Mouse (Mus musculus): ENCODE measurements around the gene Olfr543. TPM values are rescaled to one million over a fixed set of nuclear protein-coding genes. Genes with fewer than 3 reads are reported as not detected.

The Olfr543 gene
- total and polyA plus RNA-seq, 2 experiments = not detected

GRCm38 (mm10) chr7:102512814-102513435, 31.4 kb upstream of the Olfr543 start:
- H3K79me2 ChIP-seq (ENCODE audit: control insufficient read depth, insufficient read depth, low read length) = no peaks in the 10 kb centered on the region
- peak overlapping the region; percentile 51; the same call in 1 of the 2 replicates for H3K4me3 ChIP-seq (ENCODE audit: insufficient read depth, low read depth, low read length)
- no peak overlapping the region for H3K27ac ChIP-seq (replicated peaks; ENCODE audit: insufficient read depth, low read depth, low read length)
- WGBS = 2% methylated on average over 54 of the region's 54 CpGs
- 0 out of 2 replicates have a peak, but pooled peaks cover 1% of the 10 kb centered on the region for H3K4me1 ChIP-seq (ENCODE audit: control insufficient read depth, insufficient read depth, low read length)
- H3K36me3 ChIP-seq (ENCODE audit: control insufficient read depth, insufficient read depth, low read length) = no peaks in the 10 kb centered on the region
- TF ChIP-seq POLR2A (IDR thresholded peaks at IDR 0.05; ENCODE audit: extremely low read depth, insufficient read depth, low read length) (no peak), CTCF (IDR thresholded peaks at IDR 0.05; ENCODE audit: low read depth, low read length) (peak; percentile 86)
- DNase-seq (ENCODE audit: extremely low read depth, low read depth, low spot score) = peak; percentile 29
- H3K27me3 ChIP-seq (ENCODE audit: control insufficient read depth, insufficient read depth, low read length) = no peaks in the 10 kb centered on the region
- H3K9ac ChIP-seq (ENCODE audit: low read depth, low read length) = peak overlapping the region; percentile 66

- TF ChIP-seq CTCF (IDR thresholded peaks at IDR 0.05; ENCODE audit: low read depth, low read length) = no peak
- TF ChIP-seq POLR2A (IDR thresholded peaks at IDR 0.05; ENCODE audit: extremely low read depth, insufficient read depth, low read length) = no peak
- 92% methylated on average over 10 of the region's 10 CpGs for WGBS
Measured at GRCm38 (mm10) chr7:102511927-102512326, 30.4 kb upstream of the Olfr543 start.

DNA sequence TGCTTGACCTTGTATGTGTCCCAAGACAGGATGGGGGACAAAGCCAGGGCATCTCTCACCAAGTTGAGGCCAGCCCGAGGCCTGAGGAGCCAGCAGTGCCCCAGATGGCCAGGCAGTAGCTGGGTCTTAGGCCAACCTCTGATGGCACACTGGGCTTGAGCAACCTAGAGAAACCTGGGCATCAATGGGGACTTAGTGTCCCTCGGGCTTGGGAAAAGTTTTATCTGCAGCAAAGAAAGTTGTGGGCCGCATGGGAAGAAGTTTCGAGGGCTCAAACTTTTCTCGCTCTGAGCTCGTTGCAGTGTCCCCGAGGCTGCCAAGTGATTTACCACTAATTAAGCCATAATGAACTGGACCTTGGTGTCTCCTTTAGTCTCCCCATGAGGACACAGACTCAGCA, 28.2 kb upstream of the Olfr543 start:
- no peak for DNase-seq (ENCODE audit: extremely low read depth, low read depth, low spot score)
- WGBS = 87% methylated on average over 7 of the region's 7 CpGs
- Histone ChIP-seq H3K9ac (ENCODE audit: low read depth, low read length) (no peak overlapping the region), H3K4me1 (ENCODE audit: control insufficient read depth, insufficient read depth, low read length) (0 out of 2 replicates have a peak, but pooled peaks cover 1% of the 10 kb centered on the region), H3K36me3 (ENCODE audit: control insufficient read depth, insufficient read depth, low read length) (no peaks in the 10 kb centered on the region), H3K4me3 (ENCODE audit: insufficient read depth, low read depth, low read length) (no peak overlapping the region), H3K27ac (replicated peaks; ENCODE audit: insufficient read depth, low read depth, low read length) (no peak overlapping the region), H3K79me2 (ENCODE audit: control insufficient read depth, insufficient read depth, low read length) (no peaks in the 10 kb centered on the region), H3K27me3 (ENCODE audit: control insufficient read depth, insufficient read depth, low read length) (no peaks in the 10 kb centered on the region)
- TF ChIP-seq CTCF (IDR thresholded peaks at IDR 0.05; ENCODE audit: low read depth, low read length) = no peak
- TF ChIP-seq POLR2A (IDR thresholded peaks at IDR 0.05; ENCODE audit: extremely low read depth, insufficient read depth, low read length) = no peak

More at GRCm38 (mm10) chr7:102511927-102512326, 30.4 kb upstream of the Olfr543 start:
- H3K9ac ChIP-seq (ENCODE audit: low read depth, low read length) = no peak overlapping the region
- H3K27me3 ChIP-seq (ENCODE audit: control insufficient read depth, insufficient read depth, low read length) = no peaks in the 10 kb centered on the region
- H3K4me1 ChIP-seq (ENCODE audit: control insufficient read depth, insufficient read depth, low read length) = 0 out of 2 replicates have a peak, but pooled peaks cover 1% of the 10 kb centered on the region
- H3K79me2 ChIP-seq (ENCODE audit: control insufficient read depth, insufficient read depth, low read length) = no peaks in the 10 kb centered on the region
- H3K36me3 ChIP-seq (ENCODE audit: control insufficient read depth, insufficient read depth, low read length) = no peaks in the 10 kb centered on the region
- H3K4me3 ChIP-seq (ENCODE audit: insufficient read depth, low read depth, low read length) = no peak overlapping the region
- DNase-seq (ENCODE audit: extremely low read depth, low read depth, low spot score) = no peak
- H3K27ac ChIP-seq (replicated peaks; ENCODE audit: insufficient read depth, low read depth, low read length) = no peak overlapping the region

DNA sequence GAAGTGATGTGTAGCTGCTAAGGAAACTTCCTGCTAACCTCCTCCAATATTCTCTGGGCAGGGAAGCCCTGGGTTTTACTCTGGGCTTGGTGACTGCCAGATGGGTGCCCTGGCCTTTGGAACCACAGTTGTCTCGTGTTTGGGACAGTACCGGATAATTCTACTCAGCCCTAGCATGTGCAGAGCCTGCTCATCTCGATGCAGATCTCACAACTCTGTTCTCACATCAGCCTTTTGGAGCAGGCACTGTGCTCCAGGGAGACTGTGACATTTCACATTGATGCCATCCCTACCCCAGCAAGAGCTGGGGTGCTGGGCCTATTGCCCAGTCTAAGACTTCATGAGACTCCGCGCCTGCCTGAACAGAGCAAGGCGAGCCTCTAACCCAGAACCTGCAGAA, 27.2 kb upstream of the Olfr543 start:
- H3K4me3 ChIP-seq (ENCODE audit: insufficient read depth, low read depth, low read length) = no peak overlapping the region
- WGBS = 84% methylated on average over 6 of the region's 6 CpGs
- no peaks in the 10 kb centered on the region for H3K27me3 ChIP-seq (ENCODE audit: control insufficient read depth, insufficient read depth, low read length)
- H3K27ac ChIP-seq (replicated peaks; ENCODE audit: insufficient read depth, low read depth, low read length) = no peak overlapping the region
- H3K79me2 ChIP-seq (ENCODE audit: control insufficient read depth, insufficient read depth, low read length) = no peaks in the 10 kb centered on the region
- no peaks in the 10 kb centered on the region for H3K36me3 ChIP-seq (ENCODE audit: control insufficient read depth, insufficient read depth, low read length)
- TF ChIP-seq CTCF (IDR thresholded peaks at IDR 0.05; ENCODE audit: low read depth, low read length) = no peak
- TF ChIP-seq POLR2A (IDR thresholded peaks at IDR 0.05; ENCODE audit: extremely low read depth, insufficient read depth, low read length) = no peak
- no peak overlapping the region for H3K9ac ChIP-seq (ENCODE audit: low read depth, low read length)
- DNase-seq (ENCODE audit: extremely low read depth, low read depth, low spot score) = no peak
- 0 out of 2 replicates have a peak, but pooled peaks cover 1% of the 10 kb centered on the region for H3K4me1 ChIP-seq (ENCODE audit: control insufficient read depth, insufficient read depth, low read length)

DNA sequence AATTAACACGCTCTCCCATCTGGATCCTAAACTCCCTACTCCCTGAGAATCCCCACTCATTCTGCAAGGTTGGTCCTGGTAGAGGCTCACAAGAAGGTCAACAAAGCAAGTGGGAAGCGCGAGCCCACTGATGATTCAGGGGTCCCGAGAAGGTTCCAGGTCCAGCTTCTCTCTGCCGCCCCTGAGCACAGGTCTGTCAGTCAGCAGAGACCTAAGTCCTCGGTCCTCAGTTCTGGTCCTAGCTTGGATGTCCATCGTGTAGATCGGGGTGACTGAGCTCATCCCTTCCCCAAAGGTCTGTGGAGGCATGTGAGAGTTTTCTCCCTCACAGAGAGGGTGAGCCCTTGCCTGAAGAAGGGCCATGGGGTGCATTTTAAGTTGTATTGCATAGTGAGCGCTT, 26.6 kb upstream of the Olfr543 start:
- H3K79me2 ChIP-seq (ENCODE audit: control insufficient read depth, insufficient read depth, low read length) = no peaks in the 10 kb centered on the region
- no peak for DNase-seq (ENCODE audit: extremely low read depth, low read depth, low spot score)
- no peaks in the 10 kb centered on the region for H3K36me3 ChIP-seq (ENCODE audit: control insufficient read depth, insufficient read depth, low read length)
- no peak overlapping the region for H3K27ac ChIP-seq (replicated peaks; ENCODE audit: insufficient read depth, low read depth, low read length)
- H3K27me3 ChIP-seq (ENCODE audit: control insufficient read depth, insufficient read depth, low read length) = no peaks in the 10 kb centered on the region
- no peak overlapping the region for H3K9ac ChIP-seq (ENCODE audit: low read depth, low read length)
- TF ChIP-seq POLR2A (IDR thresholded peaks at IDR 0.05; ENCODE audit: extremely low read depth, insufficient read depth, low read length) = no peak
- TF ChIP-seq CTCF (IDR thresholded peaks at IDR 0.05; ENCODE audit: low read depth, low read length) = no peak
- WGBS = 89% methylated on average over 9 of the region's 9 CpGs
- no peak overlapping the region for H3K4me3 ChIP-seq (ENCODE audit: insufficient read depth, low read depth, low read length)
- H3K4me1 ChIP-seq (ENCODE audit: control insufficient read depth, insufficient read depth, low read length) = no peaks in the 10 kb centered on the region

GRCm38 (mm10) chr7:102506848-102507247, 25.4 kb upstream of the Olfr543 start:
- no peaks in the 10 kb centered on the region for H3K36me3 ChIP-seq (ENCODE audit: control insufficient read depth, insufficient read depth, low read length)
- 41% methylated on average over 3 of the region's 3 CpGs for WGBS
- H3K79me2 ChIP-seq (ENCODE audit: control insufficient read depth, insufficient read depth, low read length) = no peaks in the 10 kb centered on the region
- H3K4me3 ChIP-seq (ENCODE audit: insufficient read depth, low read depth, low read length) = no peak overlapping the region
- DNase-seq (ENCODE audit: extremely low read depth, low read depth, low spot score) = peak; percentile 51
- no peak overlapping the region for H3K9ac ChIP-seq (ENCODE audit: low read depth, low read length)
- TF ChIP-seq POLR2A (IDR thresholded peaks at IDR 0.05; ENCODE audit: extremely low read depth, insufficient read depth, low read length) = no peak
- peak; percentile 88 for TF ChIP-seq CTCF (IDR thresholded peaks at IDR 0.05; ENCODE audit: low read depth, low read length)
- peaks cover 3% of the 10 kb centered on the region; the same call in 1 of the 2 replicates for H3K27me3 ChIP-seq (ENCODE audit: control insufficient read depth, insufficient read depth, low read length)
- H3K4me1 ChIP-seq (ENCODE audit: control insufficient read depth, insufficient read depth, low read length) = no peaks in the 10 kb centered on the region
- H3K27ac ChIP-seq (replicated peaks; ENCODE audit: insufficient read depth, low read depth, low read length) = no peak overlapping the region
